Mouse (Mus musculus) forebrain, embryonic 14.5 days (tissue): ENCODE measurements around the gene Ccl17. TPM values are rescaled to one million over a fixed set of nuclear protein-coding genes. Genes with fewer than 3 reads are reported as not detected.

Experiments
- ATAC-seq: fragments of 200-750 bp; cut with Nextera tagmentation; 2 replicates; pipeline ENCODE4 v1.8.0; 2017; ENCODE audit warnings: mild to moderate bottlenecking, moderate library complexity
- DNase-seq: peaks from one replicate; pipeline ENCODE4 v3.0.0-alpha.2; 2015; ENCODE audit warnings: low spot score
- H3K27ac ChIP-seq: fragments of 300-500 bp; sonication (generic); 2 replicates; pipeline ENCODE4 v1.5.1; 2014; ENCODE audit warnings: low read depth, mild to moderate bottlenecking, control low read depth, low read length, moderate library complexity
- H3K27me3 ChIP-seq: fragments of 300-500 bp; sonication (generic); replicated peaks from 2 replicates; pipeline ENCODE4 v1.6.1; 2014; ENCODE audit warnings: low read length, control low read depth, mixed read lengths; ENCODE audit not compliant: control insufficient read depth, insufficient read depth
- H3K36me3 ChIP-seq: fragments of 300-500 bp; sonication (generic); 2 replicates; pipeline ENCODE4 v1.6.1; 2014; ENCODE audit warnings: low read length, control low read depth; ENCODE audit not compliant: control insufficient read depth, insufficient read depth
- H3K4me1 ChIP-seq: fragments of 300-500 bp; sonication (generic); 2 replicates; pipeline ENCODE4 v1.6.1; 2014; ENCODE audit warnings: antibody characterized with exemption, low read length, control low read depth; ENCODE audit not compliant: control insufficient read depth, insufficient read depth
- H3K4me2 ChIP-seq: fragments of 300-500 bp; sonication (generic); 2 replicates; pipeline ENCODE4 v1.6.1; 2014; ENCODE audit warnings: mild to moderate bottlenecking, control low read depth, low read length
- H3K4me3 ChIP-seq: fragments of 300-500 bp; sonication (generic); 2 replicates; pipeline ENCODE4 v1.5.1; 2014; ENCODE audit warnings: low read depth, low read length, control low read depth
- H3K9ac ChIP-seq: fragments of 300-500 bp; sonication (generic); 2 replicates; pipeline ENCODE4 v1.6.1; 2014; ENCODE audit warnings: mild to moderate bottlenecking, low read length, control low read depth, moderate library complexity
- H3K9me3 ChIP-seq: fragments of 300-500 bp; sonication (generic); replicated peaks from 2 replicates; pipeline ENCODE4 v1.6.1; 2016; ENCODE audit warnings: low read length, control low read depth, mixed read lengths; ENCODE audit not compliant: control insufficient read depth
- WGBS: fragments of 180-500 bp; shearing (Covaris S2); extraction: QIAGEN DNeasy Blood & Tissue Kit; methylation state at CpG from one replicate; pipeline ENCODE4 v1.1.7; 2014; 5-methylcytosine and 5-hydroxymethylcytosine counted together
- polyA plus RNA-seq: library from polyadenylated mRNA; unstranded; fragments of >200 nt; fragmentation: Nextera tagmentation; extraction: Ambion mirVana; gene quantifications from 2 replicates; pipeline ENCODE4 v1.2.1, GENCODE M21; 2014

Gene Ccl17
- polyA plus RNA-seq, 1 experiment from 2014 or later = 0.63 TPM

DNA sequence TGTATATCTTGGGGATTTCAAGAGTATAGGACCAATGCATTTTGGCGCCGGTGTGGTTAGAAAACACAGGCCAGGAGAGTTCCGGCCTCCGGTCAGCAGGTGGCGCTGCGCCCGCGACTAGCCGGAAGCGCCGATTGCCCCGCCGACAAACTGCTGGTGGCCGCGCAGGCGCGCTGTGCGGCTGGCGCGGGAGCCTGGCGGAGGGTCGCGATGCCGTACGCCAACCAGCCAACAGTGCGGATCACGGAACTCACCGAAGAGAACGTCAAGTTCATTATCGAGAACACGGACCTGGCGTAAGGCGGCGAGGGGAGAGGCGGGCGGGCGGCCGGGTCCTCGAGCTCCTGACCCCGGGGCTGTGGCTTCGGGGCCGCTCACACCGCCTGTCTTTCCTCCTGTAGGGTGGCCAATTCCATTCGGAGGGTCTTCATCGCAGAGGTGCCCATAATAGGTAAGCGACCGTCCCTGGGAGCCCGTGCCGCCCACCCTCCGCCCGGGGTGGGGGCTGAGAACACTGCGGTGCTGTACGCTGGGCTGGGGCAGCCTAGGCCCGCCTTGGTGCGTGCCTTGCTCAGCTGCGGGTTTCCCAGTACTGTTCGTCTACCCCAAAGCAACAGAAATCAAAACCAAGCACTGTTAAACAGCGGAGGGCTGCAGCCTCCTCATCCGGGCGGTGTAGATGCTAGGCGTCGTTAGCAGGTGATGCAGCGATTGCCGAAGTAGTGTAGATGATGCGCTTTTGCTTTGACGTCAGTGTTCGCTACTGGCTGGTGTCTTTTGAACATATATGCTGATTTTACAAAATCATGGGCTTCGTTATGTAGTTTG is 47.3 kb downstream of the Ccl17 start, which contains the start of gene Polr2c:
Gene Polr2c (plus strand): TSS at position 105 of the 828 bp plus-strand sequence.
- Histone ChIP-seq H3K4me1 (no peaks in the 10 kb centered on the region), H3K9me3 (no peaks in the 10 kb centered on the region), H3K27ac (peak within 1 kb of the TSS; percentile 35), H3K36me3 (peaks cover 44% of the 10 kb centered on the region), H3K4me2 (peak within 1 kb of the TSS; percentile 72), H3K9ac (peak within 1 kb of the TSS; percentile 93), H3K27me3 (no peaks in the 10 kb centered on the region), H3K4me3 (peak within 1 kb of the TSS; percentile 83)
- WGBS = under 1% methylated on average over 68 of the region's 68 CpGs
- DNase-seq (peak; percentile 92), ATAC-seq (peak; percentile 89)

DNA sequence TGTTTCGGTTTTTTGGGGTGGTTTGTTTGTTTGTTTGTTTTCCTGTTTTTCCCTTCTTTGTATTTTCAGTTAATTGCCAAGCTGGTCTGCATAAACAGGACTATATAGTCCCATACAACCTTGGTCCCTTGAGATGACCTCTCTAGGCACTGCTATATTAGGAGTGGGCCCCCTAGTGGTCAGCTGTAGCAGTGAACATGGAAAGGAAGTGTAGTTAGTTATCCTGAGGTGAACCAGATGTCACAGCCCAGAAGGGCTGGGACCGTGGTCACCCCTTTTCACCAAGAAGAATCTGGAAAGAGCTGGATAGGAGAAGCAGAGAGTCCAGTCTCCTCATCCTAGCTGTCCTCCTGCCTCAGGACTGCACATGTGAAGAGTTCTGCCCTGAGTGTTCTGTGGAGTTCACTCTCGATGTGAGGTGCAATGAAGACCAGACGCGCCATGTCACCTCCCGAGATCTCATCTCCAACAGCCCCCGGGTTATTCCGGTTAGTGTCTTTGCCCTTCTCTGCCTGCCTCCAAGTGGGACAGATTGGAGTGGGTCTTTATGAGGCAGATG is 51.2 kb downstream of the Ccl17 start:
- no peak overlapping the region for H3K9ac ChIP-seq
- H3K27ac ChIP-seq = no peak overlapping the region
- ATAC-seq (no peak), DNase-seq (peak; percentile 66)
- no peak overlapping the region for H3K4me3 ChIP-seq
- H3K27me3 ChIP-seq = no peaks in the 10 kb centered on the region
- WGBS = 76% methylated on average over 8 of the region's 8 CpGs
- H3K9me3 ChIP-seq = no peaks in the 10 kb centered on the region
- H3K4me2 ChIP-seq = no peak overlapping the region
- no peaks in the 10 kb centered on the region for H3K4me1 ChIP-seq
- H3K36me3 ChIP-seq = peaks cover 62% of the 10 kb centered on the region

Other genes starting within 250 kb of the Ccl17 start
- 46.4 and 47.6 TPM in 2 replicates for gene Rspry1, start 208.5 kb upstream of the Ccl17 start, polyA plus RNA-seq
- gene Fam192a, start 208.5 kb upstream of the Ccl17 start, polyA plus RNA-seq = 96.2 and 108 TPM in 2 replicates
- gene Arl2bp, start 143.9 kb upstream of the Ccl17 start, polyA plus RNA-seq = 89.3 and 101 TPM in 2 replicates
- 0.71 and 1.2 TPM in 2 replicates for gene Pllp, start 114.2 kb upstream of the Ccl17 start, polyA plus RNA-seq
- gene Ccl22, start 64.9 kb upstream of the Ccl17 start, polyA plus RNA-seq = not detected in 2 replicates
- 11.2 and 18.4 TPM in 2 replicates for gene Cx3cl1, start 38.4 kb upstream of the Ccl17 start, polyA plus RNA-seq
- 63.1 TPM in 2 replicates for gene Coq9, start 27.9 kb downstream of the Ccl17 start, polyA plus RNA-seq
- 124 and 147 TPM in 2 replicates for gene Ciapin1, start 27.9 kb downstream of the Ccl17 start, polyA plus RNA-seq
- 163 and 174 TPM in 2 replicates for gene Polr2c, start 47.0 kb downstream of the Ccl17 start, polyA plus RNA-seq
- gene Dok4, start 65.9 kb downstream of the Ccl17 start, polyA plus RNA-seq = 42.6 and 54.7 TPM in 2 replicates
- gene Ccdc102a, start 107.6 kb downstream of the Ccl17 start, polyA plus RNA-seq = 6.9 and 7.9 TPM in 2 replicates
- gene Adgrg5, start 113.2 kb downstream of the Ccl17 start, polyA plus RNA-seq = not detected in 2 replicates
- gene Adgrg1, start 164.3 kb downstream of the Ccl17 start, polyA plus RNA-seq = 145 and 157 TPM in 2 replicates
- gene Adgrg3, start 207.2 kb downstream of the Ccl17 start, polyA plus RNA-seq = 1.2 TPM in 2 replicates
- 0.71 and 1.2 TPM in 2 replicates for gene Drc7, start 244.7 kb downstream of the Ccl17 start, polyA plus RNA-seq